Mouse (Mus musculus): Measurements from ENCODE around the gene Adcy5. TPM values are rescaled to one million over a fixed set of nuclear protein-coding genes. Genes with fewer than 3 reads are reported as not detected.

Gene Adcy5
- polyA plus RNA-seq, 1 experiment from 2014 or later, result 0.42 TPM

- Histone ChIP-seq H3K4me3 (ENCODE audit: low read length) (no peak overlapping the region), H3K27ac (ENCODE audit: low read depth, low read length) (no peak overlapping the region), H3K36me3 (ENCODE audit: control insufficient read depth, insufficient read depth, low read length) (no peaks in the 10 kb centered on the region), H3K9ac (ENCODE audit: low read depth, low read length) (no peak overlapping the region), H3K4me2 (replicated peaks; ENCODE audit: low read depth, low read length) (no peak overlapping the region), H3K4me1 (ENCODE audit: control insufficient read depth, insufficient read depth, low read length) (peaks cover 13% of the 10 kb centered on the region; the same call in 1 of the 2 replicates), H3K27me3 (ENCODE audit: control insufficient read depth, insufficient read depth, low read length) (peaks cover 68% of the 10 kb centered on the region), H3K9me3 (ENCODE audit: control insufficient read depth, low read length) (no peaks in the 10 kb centered on the region)
- ATAC-seq (ENCODE audit: low FRiP score, low TSS enrichment), result no peak
- 7% methylated on average over 12 of the region's 12 CpGs for WGBS
Observed at GRCm38 (mm10) chr16:35153146-35153755, 1.4 kb upstream of the Adcy5 start.

- Histone ChIP-seq H3K9me3 (ENCODE audit: control insufficient read depth, low read length) (no peaks in the 10 kb centered on the region), H3K27ac (ENCODE audit: low read depth, low read length) (no peak overlapping the region), H3K27me3 (ENCODE audit: control insufficient read depth, insufficient read depth, low read length) (peaks cover 68% of the 10 kb centered on the region), H3K4me2 (replicated peaks; ENCODE audit: low read depth, low read length) (peak overlapping the region; percentile 99), H3K4me3 (ENCODE audit: low read length) (peak overlapping the region; percentile 49), H3K36me3 (ENCODE audit: control insufficient read depth, insufficient read depth, low read length) (no peaks in the 10 kb centered on the region), H3K4me1 (ENCODE audit: control insufficient read depth, insufficient read depth, low read length) (peaks cover 13% of the 10 kb centered on the region; the same call in 1 of the 2 replicates), H3K9ac (ENCODE audit: low read depth, low read length) (peak overlapping the region; percentile 56; the same call in 1 of the 2 replicates)
- ATAC-seq (ENCODE audit: low FRiP score, low TSS enrichment), result peak; percentile 45; the same call in 1 of the 2 replicates
- WGBS, result 0% methylated on average over 27 of the region's 29 CpGs
Observed at GRCm38 (mm10) chr16:35154245-35154640, 434 bp upstream of the Adcy5 start.

- peak; percentile 45 for ATAC-seq (ENCODE audit: low FRiP score, low TSS enrichment)
- Histone ChIP-seq H3K9me3 (ENCODE audit: control insufficient read depth, low read length) (no peaks in the 10 kb centered on the region), H3K36me3 (ENCODE audit: control insufficient read depth, insufficient read depth, low read length) (no peaks in the 10 kb centered on the region), H3K9ac (ENCODE audit: low read depth, low read length) (peak overlapping the region; percentile 56), H3K27me3 (ENCODE audit: control insufficient read depth, insufficient read depth, low read length) (peaks cover 68% of the 10 kb centered on the region), H3K4me2 (replicated peaks; ENCODE audit: low read depth, low read length) (peak overlapping the region; percentile 99), H3K4me1 (ENCODE audit: control insufficient read depth, insufficient read depth, low read length) (peaks cover 13% of the 10 kb centered on the region; the same call in 1 of the 2 replicates), H3K4me3 (ENCODE audit: low read length) (peak overlapping the region; percentile 49), H3K27ac (ENCODE audit: low read depth, low read length) (no peak overlapping the region)
- WGBS, result 2% methylated on average over 82 of the region's 87 CpGs
Observed at GRCm38 (mm10) chr16:35155391-35156305, 971 bp downstream of the Adcy5 start.

GRCm38 (mm10) chr16:35156306-35156695 is 1.6 kb downstream of the Adcy5 start:
- H3K9ac ChIP-seq (ENCODE audit: low read depth, low read length), result 0 out of 2 replicates have a peak overlapping the region, but pooled peaks have one; percentile 56
- H3K36me3 ChIP-seq (ENCODE audit: control insufficient read depth, insufficient read depth, low read length), result no peaks in the 10 kb centered on the region
- H3K9me3 ChIP-seq (ENCODE audit: control insufficient read depth, low read length), result no peaks in the 10 kb centered on the region
- H3K4me1 ChIP-seq (ENCODE audit: control insufficient read depth, insufficient read depth, low read length), result peaks cover 13% of the 10 kb centered on the region; the same call in 1 of the 2 replicates
- 2% methylated on average over 45 of the region's 48 CpGs for WGBS
- ATAC-seq (ENCODE audit: low FRiP score, low TSS enrichment), result 0 out of 2 replicates have a peak, but pooled peaks have one; percentile 2
- peak overlapping the region; percentile 99 for H3K4me2 ChIP-seq (replicated peaks; ENCODE audit: low read depth, low read length)
- peak overlapping the region; percentile 49 for H3K4me3 ChIP-seq (ENCODE audit: low read length)
- H3K27ac ChIP-seq (ENCODE audit: low read depth, low read length), result no peak overlapping the region
- H3K27me3 ChIP-seq (ENCODE audit: control insufficient read depth, insufficient read depth, low read length), result peaks cover 67% of the 10 kb centered on the region

GRCm38 (mm10) chr16:35156832-35157231 is 2.2 kb downstream of the Adcy5 start:
- no peak overlapping the region for H3K4me2 ChIP-seq (replicated peaks; ENCODE audit: low read depth, low read length)
- H3K27me3 ChIP-seq (ENCODE audit: control insufficient read depth, insufficient read depth, low read length), result peaks cover 62% of the 10 kb centered on the region
- ATAC-seq (ENCODE audit: low FRiP score, low TSS enrichment), result no peak

GRCm38 (mm10) chr16:35159532-35159931 is 4.9 kb downstream of the Adcy5 start:
- peaks cover 35% of the 10 kb centered on the region for H3K27me3 ChIP-seq (ENCODE audit: control insufficient read depth, insufficient read depth, low read length)
- H3K4me3 ChIP-seq (ENCODE audit: low read length), result no peak overlapping the region
- H3K4me1 ChIP-seq (ENCODE audit: control insufficient read depth, insufficient read depth, low read length), result peaks cover 9% of the 10 kb centered on the region; the same call in 1 of the 2 replicates
- WGBS, result 49% methylated on average over 8 of the region's 8 CpGs
- H3K36me3 ChIP-seq (ENCODE audit: control insufficient read depth, insufficient read depth, low read length), result no peaks in the 10 kb centered on the region
- H3K9ac ChIP-seq (ENCODE audit: low read depth, low read length), result no peak overlapping the region
- no peaks in the 10 kb centered on the region for H3K9me3 ChIP-seq (ENCODE audit: control insufficient read depth, low read length)
- no peak overlapping the region for H3K4me2 ChIP-seq (replicated peaks; ENCODE audit: low read depth, low read length)
- ATAC-seq (ENCODE audit: low FRiP score, low TSS enrichment), result no peak
- no peak overlapping the region for H3K27ac ChIP-seq (ENCODE audit: low read depth, low read length)

More at GRCm38 (mm10) chr16:35156832-35157231, 2.2 kb downstream of the Adcy5 start:
- Histone ChIP-seq H3K4me3 (ENCODE audit: low read length) (peak overlapping the region; percentile 49; the same call in 1 of the 2 replicates), H3K9ac (ENCODE audit: low read depth, low read length) (no peak overlapping the region), H3K27ac (ENCODE audit: low read depth, low read length) (no peak overlapping the region), H3K9me3 (ENCODE audit: control insufficient read depth, low read length) (no peaks in the 10 kb centered on the region), H3K4me1 (ENCODE audit: control insufficient read depth, insufficient read depth, low read length) (peaks cover 13% of the 10 kb centered on the region; the same call in 1 of the 2 replicates), H3K36me3 (ENCODE audit: control insufficient read depth, insufficient read depth, low read length) (no peaks in the 10 kb centered on the region)
- 74% methylated on average over 21 of the region's 21 CpGs for WGBS

GRCm38 (mm10) chr16:35159991-35160390 is 5.3 kb downstream of the Adcy5 start:
- Histone ChIP-seq H3K27ac (ENCODE audit: low read depth, low read length) (no peak overlapping the region), H3K27me3 (ENCODE audit: control insufficient read depth, insufficient read depth, low read length) (peaks cover 30% of the 10 kb centered on the region), H3K9me3 (ENCODE audit: control insufficient read depth, low read length) (no peaks in the 10 kb centered on the region), H3K4me2 (replicated peaks; ENCODE audit: low read depth, low read length) (no peak overlapping the region), H3K4me1 (ENCODE audit: control insufficient read depth, insufficient read depth, low read length) (peaks cover 8% of the 10 kb centered on the region; the same call in 1 of the 2 replicates), H3K4me3 (ENCODE audit: low read length) (no peak overlapping the region), H3K36me3 (ENCODE audit: control insufficient read depth, insufficient read depth, low read length) (no peaks in the 10 kb centered on the region), H3K9ac (ENCODE audit: low read depth, low read length) (no peak overlapping the region)
- no peak for ATAC-seq (ENCODE audit: low FRiP score, low TSS enrichment)
- 74% methylated on average over 4 of the region's 4 CpGs for WGBS

- Histone ChIP-seq H3K4me2 (replicated peaks; ENCODE audit: low read depth, low read length) (no peak overlapping the region), H3K36me3 (ENCODE audit: control insufficient read depth, insufficient read depth, low read length) (no peaks in the 10 kb centered on the region), H3K9ac (ENCODE audit: low read depth, low read length) (no peak overlapping the region), H3K27ac (ENCODE audit: low read depth, low read length) (no peak overlapping the region), H3K4me3 (ENCODE audit: low read length) (no peak overlapping the region), H3K9me3 (ENCODE audit: control insufficient read depth, low read length) (no peaks in the 10 kb centered on the region), H3K27me3 (ENCODE audit: control insufficient read depth, insufficient read depth, low read length) (peaks cover 3% of the 10 kb centered on the region; the same call in 1 of the 2 replicates), H3K4me1 (ENCODE audit: control insufficient read depth, insufficient read depth, low read length) (no peaks in the 10 kb centered on the region)
- WGBS, result 29% methylated on average over 19 of the region's 19 CpGs
- ATAC-seq (ENCODE audit: low FRiP score, low TSS enrichment), result peak; percentile 51; the same call in 1 of the 2 replicates
Observed at GRCm38 (mm10) chr16:35164361-35165224, 9.9 kb downstream of the Adcy5 start.

Data from kidney, embryonic 14.5 days (tissue).